Mouse (Mus musculus): Measurements from ENCODE around the gene Shf. TPM values are rescaled to one million over a fixed set of nuclear protein-coding genes. Genes with fewer than 3 reads are reported as not detected.

The Shf gene
- total RNA-seq, 2 experiments from 2014 or later: 30.5 to 32.7 TPM

GRCm38 (mm10) chr2:122370101-122370750, 1.3 kb upstream of the Shf start:
- no peak for DNase-seq (ENCODE audit: low spot score in 2 of 2)

GRCm38 (mm10) chr2:122368081-122368971, 636 bp downstream of the Shf start:
- no peak for DNase-seq (ENCODE audit: low spot score in 2 of 2)

- no peak for DNase-seq (ENCODE audit: low spot score in 2 of 2)
Measured at GRCm38 (mm10) chr2:122367701-122368080, 1.3 kb downstream of the Shf start.

- DNase-seq (ENCODE audit: low spot score in 2 of 2): no peak
Measured at GRCm38 (mm10) chr2:122367181-122367580, 1.8 kb downstream of the Shf start.

- no peak for DNase-seq (ENCODE audit: low spot score in 2 of 2)
Measured at GRCm38 (mm10) chr2:122366706-122367105, 2.3 kb downstream of the Shf start.

- no peak for DNase-seq (ENCODE audit: low spot score in 2 of 2)
Measured at GRCm38 (mm10) chr2:122366039-122366438, 2.9 kb downstream of the Shf start.

GRCm38 (mm10) chr2:122365244-122365866, 3.6 kb downstream of the Shf start:
- no peak for DNase-seq (ENCODE audit: low spot score in 2 of 2)

- no peak for DNase-seq (ENCODE audit: low spot score in 2 of 2)
Measured at GRCm38 (mm10) chr2:122364352-122364944, 4.5 kb downstream of the Shf start.

- no peak for DNase-seq (ENCODE audit: low spot score in 2 of 2)
Measured at GRCm38 (mm10) chr2:122362622-122363523, 6.1 kb downstream of the Shf start.

GRCm38 (mm10) chr2:122361868-122362621, 6.9 kb downstream of the Shf start:
- DNase-seq (ENCODE audit: low spot score in 2 of 2): no peak

GRCm38 (mm10) chr2:122361181-122361580, 7.8 kb downstream of the Shf start:
- no peak for DNase-seq (ENCODE audit: low spot score in 2 of 2)

- no peak for DNase-seq (ENCODE audit: low spot score in 2 of 2)
Measured at GRCm38 (mm10) chr2:122360310-122360709, 8.7 kb downstream of the Shf start.

- no peak for DNase-seq (ENCODE audit: low spot score in 2 of 2)
Measured at GRCm38 (mm10) chr2:122356187-122356586, 12.8 kb downstream of the Shf start.

- no peak for DNase-seq (ENCODE audit: low spot score in 2 of 2)
Measured at GRCm38 (mm10) chr2:122355389-122355788, 13.6 kb downstream of the Shf start.

GRCm38 (mm10) chr2:122354191-122354929, 14.6 kb downstream of the Shf start:
- no peak for DNase-seq (ENCODE audit: low spot score in 2 of 2)

GRCm38 (mm10) chr2:122353765-122354164, 15.2 kb downstream of the Shf start:
- DNase-seq (ENCODE audit: low spot score in 2 of 2): no peak

- no peak for DNase-seq (ENCODE audit: low spot score in 2 of 2)
Measured at GRCm38 (mm10) chr2:122352992-122353391, 16.0 kb downstream of the Shf start.

GRCm38 (mm10) chr2:122351931-122352329, 17.0 kb downstream of the Shf start:
- DNase-seq (ENCODE audit: low spot score in 2 of 2): no peak

All from adrenal gland, postnatal 4 days (tissue).